Mouse (Mus musculus): Measurements from ENCODE around the gene Gmppa.

GRCm38 (mm10) chr1:75469287-75469825 is 33.6 kb downstream of the Gmppa start:
- TF ChIP-seq CTCF (IDR thresholded peaks at IDR 0.05; ENCODE audit: low read depth, low read length) (no peak), POLR2A (IDR thresholded peaks at IDR 0.05; ENCODE audit: borderline replicate concordance, low read depth, low read length) (no peak)

Measured in bone marrow macrophage, adult 2 months (primary cell).